Mouse (Mus musculus): ENCODE measurements around the gene H2al2b.
"Not testable (repeated sequence)": the region's sequence is repeated elsewhere in the genome, so short reads cannot be mapped to it uniquely, and the experiment has no call there.

The H2al2b gene

DNA sequence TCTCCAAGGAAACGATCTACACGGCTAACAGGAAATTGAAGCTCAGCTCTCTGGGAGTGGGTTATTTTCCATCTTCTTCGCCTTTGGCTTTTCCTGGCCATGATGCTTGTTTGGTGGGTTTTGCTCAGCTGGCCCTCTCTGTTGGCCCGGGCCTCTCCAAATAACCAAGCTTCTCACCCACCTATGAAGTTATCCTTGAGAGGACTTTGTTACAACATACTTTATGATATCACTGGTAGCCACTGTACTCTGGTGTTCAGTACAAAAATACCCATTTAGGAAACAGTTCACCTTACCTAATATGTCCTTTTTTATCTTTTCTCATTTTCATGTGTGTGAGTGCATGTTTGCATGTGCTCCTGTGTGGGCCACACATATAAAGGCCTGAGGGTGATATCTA, at the start of gene H2al2b:
Gene H2al2b, minus strand, starts transcription at position 101 of the 400 bp plus-strand sequence.
- DNase-seq, result not testable (repeated sequence)

All from kidney, postnatal 25 days (tissue).